Mouse (Mus musculus) E14TG2a.4 (cell line): ENCODE results near the gene Hsd17b7.

Experiments
- CTCF ChIP-seq: conservative IDR thresholded peaks from 2 replicates; pipeline ENCODE4 v1.5.1; 2014; ENCODE audit warnings: low read length
- NANOG ChIP-seq: IDR thresholded peaks from 2 replicates; pipeline ENCODE4 v1.6.1; 2014; ENCODE audit warnings: borderline replicate concordance, low read length, mixed read lengths

DNA sequence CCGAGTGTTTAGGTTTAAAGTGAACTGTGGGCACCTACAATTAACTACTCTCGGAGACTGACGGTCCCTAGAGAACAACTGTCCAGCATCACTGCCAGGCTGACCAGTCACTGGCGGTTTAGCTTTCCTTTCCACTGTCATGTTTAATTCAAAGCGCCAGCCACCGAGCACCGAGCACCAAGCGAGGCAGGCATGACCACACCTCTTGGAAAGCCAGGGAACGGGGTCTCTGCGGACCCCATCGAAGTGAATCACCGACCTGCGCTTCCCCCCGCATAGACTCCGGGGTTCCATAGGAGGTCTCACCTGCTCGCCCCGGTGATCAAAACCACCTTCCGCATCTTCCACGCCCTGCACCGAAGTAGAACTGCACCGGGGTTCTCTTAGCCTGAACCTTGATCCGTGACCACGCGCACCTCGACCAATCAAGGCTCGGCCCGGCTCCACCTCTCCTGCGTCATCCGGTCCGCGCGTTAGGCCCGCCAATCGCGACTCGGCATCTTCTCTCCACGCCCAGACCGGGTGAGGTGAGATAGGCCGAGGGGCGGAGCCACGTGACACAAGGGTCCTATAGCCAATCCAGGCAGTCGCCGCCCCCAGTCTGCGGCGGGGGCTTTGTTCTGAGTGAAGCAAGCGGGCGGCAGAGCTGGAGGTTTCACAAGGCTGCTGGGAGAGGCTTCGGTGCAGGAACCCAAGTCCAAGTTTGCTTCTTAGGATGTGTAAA, at the start of gene Hsd17b7:
- TF ChIP-seq CTCF = no peak
- no peak for TF ChIP-seq NANOG
